Mouse (Mus musculus): Measurements from ENCODE around the gene Rsrp1. TPM values are rescaled to one million over a fixed set of nuclear protein-coding genes. Genes with fewer than 3 reads are reported as not detected.

The Rsrp1 gene
- total RNA-seq, 4 experiments from 2014 or later: 218 to 302 (median 272) TPM

DNA sequence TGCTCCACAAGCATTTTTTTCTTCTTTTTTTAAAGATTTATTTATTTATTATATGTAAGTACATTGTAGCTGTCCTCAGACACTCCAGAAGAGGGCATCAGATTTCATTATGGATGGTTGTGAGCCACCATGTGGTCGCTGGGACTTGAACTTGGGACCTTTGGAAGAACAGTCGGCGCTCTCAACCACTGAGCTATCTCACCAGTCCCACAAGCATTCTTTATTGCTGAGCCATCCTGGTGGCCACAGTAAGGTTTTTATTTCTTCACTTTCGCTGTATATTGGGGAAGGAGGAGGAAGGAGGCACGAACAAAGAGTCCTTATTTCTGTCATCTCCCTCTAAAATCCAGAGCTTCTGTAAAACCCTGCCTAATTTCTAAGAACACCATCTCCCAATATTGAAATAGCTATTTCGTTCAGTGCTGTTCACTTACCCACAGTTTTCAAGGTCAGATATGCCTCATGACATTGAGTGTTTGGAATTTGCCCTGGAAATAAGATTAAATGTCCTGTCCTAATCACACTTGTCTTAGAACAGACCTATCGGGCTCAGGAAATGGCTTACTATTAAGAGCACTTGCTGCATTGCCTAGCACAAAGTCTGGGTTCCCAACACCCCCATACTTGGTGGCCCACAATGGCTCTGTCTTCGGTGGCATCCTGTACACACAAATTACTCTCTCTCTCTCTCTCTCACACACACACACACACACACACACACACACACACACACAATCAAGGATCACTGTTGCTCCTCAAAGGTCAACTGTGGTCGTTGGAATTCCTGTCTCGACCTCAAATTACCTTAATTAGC, 1.1 kb upstream of the Rsrp1 start:
- DNase-seq (ENCODE audit: low spot score in 2 of 2): no peak

DNA sequence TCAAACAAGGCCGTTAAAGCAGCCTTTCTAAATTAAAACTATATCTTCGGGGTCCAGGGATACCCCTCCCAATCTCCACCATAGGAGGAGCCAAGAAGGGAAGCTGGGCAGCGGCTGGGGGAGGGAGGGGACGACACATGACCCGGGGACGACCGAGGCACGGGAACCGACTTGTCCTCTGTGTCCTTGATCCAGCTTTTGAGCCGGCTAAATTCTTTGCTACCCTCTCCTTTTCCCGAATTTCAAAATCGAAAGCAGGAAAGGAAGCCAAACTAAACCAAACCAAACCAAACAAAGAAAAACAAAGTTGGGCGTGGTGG, 507 bp upstream of the Rsrp1 start:
- DNase-seq (ENCODE audit: low spot score in 2 of 2): peak in 1 of 2 experiments; percentile 50

DNA sequence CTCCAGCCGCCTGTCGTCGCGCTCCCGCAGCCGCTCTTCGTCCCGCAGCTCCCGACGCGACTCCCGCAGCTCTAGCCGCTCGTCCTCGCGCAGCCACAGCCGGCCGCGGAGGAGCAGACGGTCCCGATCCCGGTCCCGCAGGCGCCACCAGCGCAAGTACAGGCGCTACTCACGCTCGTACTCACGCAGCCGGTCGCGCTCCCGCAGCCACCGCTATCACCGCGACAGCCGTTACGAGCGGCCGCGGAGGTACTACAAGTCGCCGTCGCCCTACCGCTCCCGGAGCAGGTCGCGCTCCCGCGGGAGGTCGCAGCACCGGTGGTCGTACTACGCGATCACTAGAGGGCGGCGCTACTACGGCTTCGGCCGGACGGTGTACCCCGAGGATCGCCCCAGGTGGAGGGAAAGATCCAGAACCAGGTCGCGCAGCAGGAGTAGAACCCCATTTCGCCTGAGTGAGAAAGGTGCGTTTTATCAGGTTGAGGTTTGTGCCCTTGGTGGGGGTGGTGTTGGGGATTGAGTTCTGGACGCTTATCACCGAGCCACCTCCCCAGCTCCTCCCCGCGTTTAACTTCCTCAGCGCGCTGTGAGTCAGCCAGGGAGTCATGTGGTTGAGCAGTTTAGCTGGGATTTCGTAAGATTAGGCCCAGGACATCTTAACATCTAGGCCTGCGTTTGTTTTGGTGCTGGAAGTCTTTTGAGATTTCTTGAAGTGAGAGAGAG, 788 bp downstream of the Rsrp1 start:
- DNase-seq (ENCODE audit: low spot score in 2 of 2): no peak

- no peak for DNase-seq (ENCODE audit: low spot score in 2 of 2)
These were observed 1.8 kb downstream of the Rsrp1 start for GRCm38 (mm10) chr4:134925206-134925605.

- no peak for DNase-seq (ENCODE audit: low spot score in 2 of 2)
These were observed 4.5 kb downstream of the Rsrp1 start for GRCm38 (mm10) chr4:134927815-134928463.

- no peak for DNase-seq (ENCODE audit: low spot score in 2 of 2)
These were observed 5.1 kb downstream of the Rsrp1 start for GRCm38 (mm10) chr4:134928464-134928836.

GRCm38 (mm10) chr4:134929536-134929935, 6.1 kb downstream of the Rsrp1 start:
- no peak for DNase-seq (ENCODE audit: low spot score in 2 of 2)

DNA sequence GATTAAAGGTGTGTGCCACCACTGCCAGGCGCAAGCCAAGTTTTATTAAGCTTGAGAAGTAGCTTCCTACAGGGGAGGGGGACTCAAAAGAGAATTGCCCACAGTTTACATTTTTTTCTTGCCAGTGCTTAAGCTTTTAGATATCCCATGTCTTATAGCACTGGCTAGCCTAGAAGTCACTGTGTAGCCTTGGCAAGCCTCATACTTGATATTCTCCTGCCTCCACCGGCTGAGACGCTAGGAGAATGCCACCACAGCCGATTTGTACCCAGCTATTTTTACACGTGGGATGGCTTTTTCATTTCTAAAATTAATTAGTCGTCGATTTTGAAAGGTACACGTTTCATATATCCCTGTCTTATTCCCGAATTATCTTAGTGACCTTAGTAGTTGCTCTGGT, 6.8 kb downstream of the Rsrp1 start:
- DNase-seq (ENCODE audit: low spot score in 2 of 2): no peak

GRCm38 (mm10) chr4:134930684-134931481, 7.5 kb downstream of the Rsrp1 start, which contains the start of gene Syf2:
Gene Syf2, plus strand, starts transcription at chr4:134930898.
- peak; percentile 79 to 92 for DNase-seq (ENCODE audit: low spot score in 2 of 2)

- DNase-seq (ENCODE audit: low spot score in 2 of 2): no peak
These were observed 14.1 kb downstream of the Rsrp1 start for GRCm38 (mm10) chr4:134937240-134938176.

DNA sequence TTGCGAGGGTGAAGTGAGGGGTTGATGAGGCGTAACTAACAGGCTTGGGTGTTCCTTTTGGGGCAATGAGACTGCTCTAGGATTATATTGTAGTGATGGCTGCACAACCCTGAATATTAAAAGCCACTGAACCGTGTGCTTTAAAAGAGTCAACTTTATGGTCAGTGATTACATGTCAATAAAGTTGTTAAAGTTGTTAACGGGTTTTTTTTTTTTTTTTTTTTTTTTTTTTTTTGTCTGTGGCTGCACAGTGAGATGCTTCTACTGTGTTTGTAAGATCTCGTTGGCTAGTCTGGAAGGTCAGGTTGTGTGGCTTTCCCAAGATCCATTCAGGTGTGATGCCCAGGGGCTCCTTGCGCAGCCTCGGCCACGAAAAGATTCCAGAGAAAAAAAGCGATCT, 16.5 kb downstream of the Rsrp1 start:
- no peak for DNase-seq (ENCODE audit: low spot score in 2 of 2)

DNA sequence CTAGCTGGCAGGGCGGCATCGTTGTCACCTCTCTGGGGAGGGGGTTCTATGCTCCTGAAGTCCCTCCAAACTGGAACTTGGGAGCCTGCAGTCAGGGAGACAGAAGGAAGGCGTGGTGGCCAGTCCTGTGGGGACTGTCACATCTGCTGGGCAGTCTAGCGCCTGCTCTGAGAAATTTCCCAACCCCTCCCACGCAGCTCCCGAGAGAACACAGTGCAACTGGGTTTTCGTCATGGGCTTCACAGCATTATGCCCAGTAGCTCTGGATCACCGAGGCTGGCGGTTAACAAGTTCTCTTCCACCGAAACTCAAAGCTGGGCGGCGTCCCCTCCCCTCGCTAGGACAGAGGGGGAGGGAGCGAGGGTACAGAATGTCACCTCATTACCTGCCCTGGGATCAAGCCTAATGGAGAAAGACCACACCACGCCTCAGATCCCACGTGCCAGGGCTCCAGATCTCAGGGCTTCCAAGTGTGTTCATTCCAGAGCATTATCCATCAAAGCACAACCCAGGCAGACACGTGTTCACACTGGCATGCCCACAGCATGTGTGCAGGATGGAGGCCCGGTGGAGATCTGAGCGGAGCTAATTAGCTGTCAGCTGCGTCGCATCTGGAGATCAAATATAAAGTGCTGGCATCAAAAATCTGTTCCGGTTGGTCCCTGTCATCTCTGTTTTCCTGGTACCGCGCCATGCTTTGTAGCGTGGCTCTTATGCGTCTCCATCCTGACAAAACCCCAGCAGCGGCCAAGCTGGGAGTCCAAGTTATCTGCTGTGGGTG, 20.6 kb downstream of the Rsrp1 start:
- peak in 1 of 2 experiments; percentile 67 for DNase-seq (ENCODE audit: low spot score in 2 of 2)

- DNase-seq (ENCODE audit: low spot score in 2 of 2): peak; percentile 36 to 50
These were observed 22.8 kb downstream of the Rsrp1 start for GRCm38 (mm10) chr4:134946024-134946744.

GRCm38 (mm10) chr4:134950518-134951091, 27.2 kb downstream of the Rsrp1 start:
- DNase-seq (ENCODE audit: low spot score in 2 of 2): no peak

DNA sequence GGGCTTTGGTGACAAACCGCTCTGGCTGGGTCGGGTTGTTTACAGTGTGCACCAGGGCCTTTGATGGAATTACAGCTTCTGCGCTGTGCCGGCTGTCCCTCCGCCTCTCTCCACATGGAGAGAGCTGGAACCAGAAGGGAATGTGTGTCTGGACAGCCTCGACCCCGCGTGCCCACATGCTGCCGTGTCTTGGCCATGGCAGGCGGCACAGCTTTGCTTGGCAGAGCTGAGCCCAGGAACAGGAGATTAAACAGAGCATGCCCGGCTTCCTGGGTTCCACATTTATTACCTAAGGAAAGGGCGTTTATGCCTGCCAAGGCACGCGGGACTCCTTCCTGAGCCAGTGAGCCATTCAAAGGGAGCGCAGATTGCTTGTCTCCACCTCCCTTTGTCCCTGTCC, 31.1 kb downstream of the Rsrp1 start:
- DNase-seq (ENCODE audit: low spot score in 2 of 2): no peak

GRCm38 (mm10) chr4:134955196-134955595, 31.8 kb downstream of the Rsrp1 start:
- no peak for DNase-seq (ENCODE audit: low spot score in 2 of 2)

DNA sequence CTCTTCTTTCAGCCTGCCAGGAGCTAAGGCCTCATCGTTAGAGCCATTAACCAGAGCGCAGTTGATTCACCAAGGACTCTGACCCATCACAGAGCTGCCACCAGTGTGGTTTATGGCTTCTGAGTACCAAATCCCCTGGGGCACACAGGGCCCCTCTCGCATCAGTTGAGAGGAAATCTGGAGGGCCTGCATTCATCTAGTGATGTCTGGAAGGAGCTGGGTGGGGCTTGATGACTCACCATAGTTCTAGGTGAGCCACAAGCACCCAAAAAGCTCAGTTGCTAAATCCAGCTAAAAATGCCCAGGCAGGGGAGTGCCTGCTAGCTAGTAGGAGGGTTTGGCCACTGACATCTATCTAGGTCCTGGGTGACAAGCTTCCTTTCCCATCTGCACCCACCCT, 32.5 kb downstream of the Rsrp1 start:
- no peak for DNase-seq (ENCODE audit: low spot score in 2 of 2)

- no peak for DNase-seq (ENCODE audit: low spot score in 2 of 2)
These were observed 32.9 kb downstream of the Rsrp1 start for GRCm38 (mm10) chr4:134956328-134956727.

All from left cerebral cortex, adult 8-10 months (tissue).